Mouse (Mus musculus): ENCODE data around the gene Gpr101.

The Gpr101 gene

DNA sequence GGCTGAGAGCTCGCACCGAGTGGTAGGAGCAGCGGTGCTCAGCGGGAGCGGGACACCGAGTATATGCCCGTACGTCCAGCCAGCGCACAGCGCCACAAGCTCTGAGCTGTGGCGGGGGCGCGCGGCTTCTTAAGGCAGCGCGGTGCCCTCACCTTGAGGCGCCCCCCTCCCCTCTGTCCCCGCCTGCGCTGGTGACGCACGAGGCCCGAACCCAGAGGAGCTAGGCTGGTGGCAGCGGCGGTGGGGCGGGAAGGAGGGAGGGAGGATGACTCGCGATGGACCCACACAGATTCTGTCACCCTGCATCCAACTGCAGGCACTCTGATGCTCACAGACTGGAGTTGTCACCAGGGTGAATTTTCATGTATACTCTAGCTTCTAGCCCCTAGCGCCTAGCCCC lies at the start of gene Gpr101:
Gene Gpr101, minus strand, starts transcription at position 124 of the 400 bp plus-strand sequence.
- DNase-seq (ENCODE audit: low read depth, low spot score): no peak

DNA sequence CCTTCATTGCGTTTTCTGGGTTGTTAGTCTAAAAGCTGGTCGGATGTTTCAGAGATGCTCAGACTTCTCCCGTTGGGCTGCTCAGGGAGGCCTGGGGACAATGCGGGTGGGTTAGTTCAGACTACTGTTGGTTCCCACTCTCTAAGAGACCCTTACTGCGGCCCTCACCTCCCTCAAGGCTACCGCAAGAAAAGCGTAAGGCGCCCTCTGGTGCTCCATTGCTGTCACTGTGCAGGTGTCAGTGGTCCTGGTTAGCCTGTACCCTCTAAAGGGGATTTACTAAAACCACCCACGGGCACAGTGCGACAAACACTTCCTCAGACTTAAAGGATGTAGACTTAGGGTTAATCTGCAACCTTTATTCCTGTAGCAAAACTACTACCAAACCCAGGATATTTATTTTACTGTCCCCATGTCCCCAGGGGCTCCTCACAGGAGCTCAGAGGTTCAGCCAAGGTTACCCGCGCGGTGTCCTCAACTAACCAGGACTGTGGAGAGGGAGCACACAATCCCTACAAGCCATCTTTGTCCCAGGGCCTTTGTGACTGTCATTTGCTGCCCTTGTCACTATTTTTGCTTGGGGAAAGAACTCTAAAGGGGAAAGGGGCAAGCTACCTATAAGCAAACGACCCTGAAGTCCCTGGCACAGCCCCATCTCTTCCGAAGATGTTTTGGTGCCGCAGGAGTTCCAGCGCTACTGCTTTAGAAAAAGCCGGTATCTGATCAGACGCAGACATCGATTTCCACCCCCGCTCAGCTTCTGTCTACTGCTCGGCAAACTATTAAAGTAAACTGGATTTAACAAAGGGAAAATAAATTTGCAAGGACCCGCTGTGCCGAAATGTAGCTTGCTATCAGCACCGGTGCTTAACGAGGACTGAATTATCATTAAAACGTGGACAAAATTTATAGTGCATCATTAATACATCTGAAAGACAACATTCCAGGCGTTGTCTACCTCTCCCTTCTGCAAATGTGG lies 17.8 kb upstream of the Gpr101 start:
- DNase-seq (ENCODE audit: low read depth, low spot score): no peak

DNA sequence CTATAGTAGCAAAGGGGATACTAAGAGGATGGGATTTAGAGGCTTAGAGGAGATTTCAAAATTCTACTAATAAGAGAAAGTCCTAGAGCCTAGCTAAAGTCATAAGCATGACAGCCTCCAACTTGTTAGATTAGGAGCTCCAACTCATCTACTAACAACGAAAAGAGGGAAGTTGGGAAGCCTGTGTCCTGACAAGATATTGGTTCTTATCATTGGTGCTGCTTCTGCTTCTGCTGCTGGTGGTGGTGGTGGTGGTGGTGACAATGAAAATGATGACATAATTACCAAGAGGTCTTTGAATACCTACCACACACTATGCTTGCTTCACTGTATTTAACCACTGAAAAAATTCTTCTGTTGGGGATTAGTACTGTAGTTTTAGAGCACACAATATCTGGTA lies 2.7 kb upstream of the Gpr101 start:
- no peak for DNase-seq (ENCODE audit: low read depth, low spot score)
